Comparison of ENCODE assay signal across 27 mouse cellular contexts in genomic region chr6:20775872-20776271, GRCm38 (mm10).
"Had no signal": no experiment of that assay in that cellular context is flagged by ENCODE, and none has a peak within 500 bp of the region (broad histone marks: within the 10 kb centered on the region; RNA-seq: fewer than 3 reads in every experiment).

No protein-coding gene starts in this region.

- H3K36me3 ChIP-seq: heart, embryonic 13.5 days; heart, embryonic 15.5 days; hindbrain, embryonic 13.5 days; hindbrain, embryonic 15.5 days; kidney, embryonic 15.5 days; limb, embryonic 13.5 days; limb, embryonic 15.5 days; liver, embryonic 12.5 days had no signal

- ATAC-seq: hindbrain, postnatal 0 days; intestine, embryonic 16.5 days; liver, embryonic 12.5 days had no signal

- DNase-seq: gastrocnemius, postnatal 14 days; gastrocnemius, postnatal 36 days; heart, adult 11 months; heart, adult 2 months; heart, postnatal 14 days; heart, postnatal 36 days; kidney, adult 11 months; kidney, adult 2 months; kidney, adult 9 months; kidney, postnatal 14 days; kidney, postnatal 36 days; layer of hippocampus, adult 9-11 months; layer of hippocampus, postnatal 36 days; left cerebral cortex, postnatal 4 days had no signal

- H3K27ac ChIP-seq: heart, adult 2 months; heart, embryonic 13.5 days; heart, embryonic 15.5 days; hindbrain, embryonic 13.5 days; hindbrain, embryonic 15.5 days; hindbrain, postnatal 0 days; kidney, embryonic 15.5 days; kidney, postnatal 0 days; limb, embryonic 13.5 days; limb, embryonic 15.5 days; liver, embryonic 12.5 days; liver, embryonic 14.5 days had no signal

- H3K9me3 ChIP-seq: heart, embryonic 13.5 days; heart, embryonic 15.5 days; hindbrain, embryonic 13.5 days; hindbrain, embryonic 15.5 days; kidney, embryonic 15.5 days; limb, embryonic 13.5 days; limb, embryonic 15.5 days; liver, embryonic 12.5 days had no signal

- H3K4me1 ChIP-seq: heart, embryonic 15.5 days; hindbrain, embryonic 13.5 days; hindbrain, embryonic 15.5 days; kidney, embryonic 15.5 days; limb, embryonic 13.5 days; limb, embryonic 15.5 days; liver, embryonic 12.5 days had no signal

- H3K9ac ChIP-seq: heart, embryonic 13.5 days; heart, embryonic 15.5 days; hindbrain, embryonic 13.5 days; hindbrain, embryonic 15.5 days; kidney, embryonic 15.5 days; limb, embryonic 13.5 days; limb, embryonic 15.5 days; liver, embryonic 12.5 days; liver, embryonic 14.5 days had no signal

- H3K4me2 ChIP-seq: heart, embryonic 11.5 days; heart, embryonic 13.5 days; heart, embryonic 15.5 days; hindbrain, embryonic 13.5 days; hindbrain, embryonic 15.5 days; kidney, embryonic 15.5 days; limb, embryonic 13.5 days; limb, embryonic 15.5 days; liver, embryonic 12.5 days had no signal

- H3K4me3 ChIP-seq: heart, adult 2 months; heart, embryonic 13.5 days; heart, embryonic 15.5 days; hindbrain, embryonic 13.5 days; hindbrain, embryonic 15.5 days; kidney, embryonic 15.5 days; limb, embryonic 13.5 days; limb, embryonic 15.5 days; liver, embryonic 12.5 days had no signal

- H3K27me3 ChIP-seq: heart, embryonic 13.5 days; heart, embryonic 15.5 days; hindbrain, embryonic 13.5 days; hindbrain, embryonic 15.5 days; kidney, embryonic 15.5 days; limb, embryonic 13.5 days; limb, embryonic 15.5 days; liver, embryonic 12.5 days had no signal
